Mouse (Mus musculus) brain, adult 2 months (tissue): ENCODE results near the gene Scgb1a1.
A peak's percentile ranks its signal among the peaks of the same experiment; 100 is the strongest.

Source experiments
- DNase-seq: peaks from one replicate; pipeline ENCODE4 v3.0.0; 2011; ENCODE audit warnings: low read depth, low spot score

Gene Scgb1a1

GRCm38 (mm10) chr19:9043123-9043522, 44.6 kb downstream of the Scgb1a1 start:
- no peak for DNase-seq

- DNase-seq = no peak
These were observed 46.7 kb downstream of the Scgb1a1 start for GRCm38 (mm10) chr19:9041074-9041473.

- DNase-seq = no peak
These were observed 47.1 kb downstream of the Scgb1a1 start for GRCm38 (mm10) chr19:9040649-9041048.

GRCm38 (mm10) chr19:9039928-9040327, 47.8 kb downstream of the Scgb1a1 start:
- DNase-seq = peak; percentile 44

- no peak for DNase-seq
These were observed 48.5 kb downstream of the Scgb1a1 start for GRCm38 (mm10) chr19:9039266-9039665.

GRCm38 (mm10) chr19:9038136-9038535, 49.6 kb downstream of the Scgb1a1 start:
- no peak for DNase-seq

- DNase-seq = no peak
These were observed 52.7 kb downstream of the Scgb1a1 start for GRCm38 (mm10) chr19:9035101-9035500.

GRCm38 (mm10) chr19:9034480-9034879, 53.3 kb downstream of the Scgb1a1 start:
- DNase-seq = no peak
